Mouse (Mus musculus) stomach, postnatal 0 days (tissue): ENCODE measurements around the gene Dock1.

Experiments used
- CTCF ChIP-seq: IDR thresholded peaks from 2 replicates; pipeline ENCODE4 v1.5.1; 2016; ENCODE audit warnings: antibody characterized with exemption, low read depth, mild to moderate bottlenecking, moderate library complexity
- EP300 ChIP-seq: optimal IDR thresholded peaks from 2 replicates; pipeline ENCODE3; 2016; ENCODE audit warnings: antibody characterized with exemption

DNA sequence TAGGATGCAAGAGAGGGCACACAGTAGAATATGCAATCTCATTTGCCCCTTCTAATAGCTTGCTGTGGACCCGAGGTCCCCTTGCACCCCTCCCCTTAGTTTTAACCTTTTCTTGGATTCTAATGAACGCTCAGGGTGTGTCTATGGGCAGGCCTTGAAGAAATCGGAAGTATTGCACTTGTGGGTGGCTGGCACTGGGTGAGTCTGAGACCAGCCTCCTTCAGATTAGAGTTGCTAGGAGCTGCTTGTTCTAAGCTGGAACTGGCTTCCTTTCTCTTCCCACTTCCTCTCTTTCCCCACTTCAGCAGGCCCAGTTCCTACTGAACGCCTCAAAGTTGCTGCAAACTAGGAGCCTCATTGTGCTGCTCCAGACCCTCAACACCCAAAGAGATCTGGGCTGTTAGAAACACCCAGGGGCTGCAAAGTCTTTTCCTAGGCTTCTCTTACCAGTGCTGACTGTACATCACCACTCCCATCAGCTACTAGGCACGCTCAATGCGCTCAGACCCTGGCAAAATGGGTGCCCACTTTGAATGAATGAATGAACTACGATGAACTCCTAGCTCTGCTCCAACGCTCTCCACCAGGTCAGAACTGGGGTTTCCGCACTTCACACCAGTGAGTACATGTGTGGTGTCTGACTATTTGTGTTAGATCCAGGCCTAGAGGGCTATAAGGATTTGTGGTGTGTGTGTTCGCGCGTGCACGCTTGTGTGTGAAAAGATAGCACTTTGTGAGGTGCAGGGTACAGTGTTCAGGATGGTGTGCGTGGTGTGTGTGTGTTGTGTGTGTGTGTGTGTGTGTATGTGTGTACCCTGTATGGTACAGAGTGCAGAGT is 761 bp upstream of the Dock1 start:
- TF ChIP-seq EP300 (no peak), CTCF (no peak)
